Mouse (Mus musculus): ENCODE measurements around the gene Smg5.

GRCm38 (mm10) chr3:88384364-88384763 is 48.3 kb downstream of the Smg5 start, which contains the start of gene Bglap:
- TF ChIP-seq POLR2A (IDR thresholded peaks at IDR 0.05; ENCODE audit: borderline replicate concordance, control insufficient read depth, low read depth, low read length) (no peak), CTCF (IDR thresholded peaks at IDR 0.05; ENCODE audit: control insufficient read depth, insufficient read depth, low read length) (no peak)

Data from bone marrow, adult 2 months (tissue).